Mouse (Mus musculus) cerebellum, adult 11 months (tissue): ENCODE measurements around the gene Cpsf4l.

ENCODE experiments used
- DNase-seq: peaks from one replicate; pipeline ENCODE4 v3.0.0; 2022

The Cpsf4l gene

GRCm38 (mm10) chr11:113709731-113710256 is at the start of gene Cpsf4l:
TSS of gene Cpsf4l (minus strand) at chr11:113710017.
- DNase-seq = no peak

- no peak for DNase-seq
Observed at GRCm38 (mm10) chr11:113758851-113759250, 49.0 kb upstream of the Cpsf4l start.

- no peak for DNase-seq
Observed at GRCm38 (mm10) chr11:113756578-113756977, 46.8 kb upstream of the Cpsf4l start.

- no peak for DNase-seq
Observed at GRCm38 (mm10) chr11:113755878-113756277, 46.1 kb upstream of the Cpsf4l start.

- no peak for DNase-seq
Observed at GRCm38 (mm10) chr11:113754845-113755244, 45.0 kb upstream of the Cpsf4l start.

- DNase-seq = no peak
Observed at GRCm38 (mm10) chr11:113752685-113753430, 43.0 kb upstream of the Cpsf4l start.

GRCm38 (mm10) chr11:113752158-113752661 is 42.4 kb upstream of the Cpsf4l start:
- no peak for DNase-seq

GRCm38 (mm10) chr11:113751484-113752084 is 41.8 kb upstream of the Cpsf4l start, which contains the start of gene Cdc42ep4:
TSS of gene Cdc42ep4 (minus strand) at chr11:113751881.
- peak; percentile 44 for DNase-seq

- peak; percentile 20 for DNase-seq
Observed at GRCm38 (mm10) chr11:113750571-113751483, 41.0 kb upstream of the Cpsf4l start.

GRCm38 (mm10) chr11:113749749-113750351 is 40.0 kb upstream of the Cpsf4l start:
- no peak for DNase-seq

- DNase-seq = no peak
Observed at GRCm38 (mm10) chr11:113748797-113749521, 39.1 kb upstream of the Cpsf4l start.

GRCm38 (mm10) chr11:113747725-113748380 is 38.0 kb upstream of the Cpsf4l start:
- DNase-seq = no peak

GRCm38 (mm10) chr11:113747056-113747455 is 37.2 kb upstream of the Cpsf4l start:
- no peak for DNase-seq

GRCm38 (mm10) chr11:113745961-113746360 is 36.1 kb upstream of the Cpsf4l start:
- no peak for DNase-seq

GRCm38 (mm10) chr11:113742998-113743397 is 33.2 kb upstream of the Cpsf4l start:
- DNase-seq = no peak

- no peak for DNase-seq
Observed at GRCm38 (mm10) chr11:113740100-113740499, 30.3 kb upstream of the Cpsf4l start.

- DNase-seq = no peak
Observed at GRCm38 (mm10) chr11:113739213-113739612, 29.4 kb upstream of the Cpsf4l start.

GRCm38 (mm10) chr11:113737912-113738311 is 28.1 kb upstream of the Cpsf4l start:
- no peak for DNase-seq

- DNase-seq = no peak
Observed at GRCm38 (mm10) chr11:113737553-113737854, 27.7 kb upstream of the Cpsf4l start.

GRCm38 (mm10) chr11:113736848-113737552 is 27.2 kb upstream of the Cpsf4l start:
- DNase-seq = no peak

- no peak for DNase-seq
Observed at GRCm38 (mm10) chr11:113735151-113735550, 25.3 kb upstream of the Cpsf4l start.
